ENCODE assay signal across 8 mouse cellular contexts in the genomic region with DNA sequence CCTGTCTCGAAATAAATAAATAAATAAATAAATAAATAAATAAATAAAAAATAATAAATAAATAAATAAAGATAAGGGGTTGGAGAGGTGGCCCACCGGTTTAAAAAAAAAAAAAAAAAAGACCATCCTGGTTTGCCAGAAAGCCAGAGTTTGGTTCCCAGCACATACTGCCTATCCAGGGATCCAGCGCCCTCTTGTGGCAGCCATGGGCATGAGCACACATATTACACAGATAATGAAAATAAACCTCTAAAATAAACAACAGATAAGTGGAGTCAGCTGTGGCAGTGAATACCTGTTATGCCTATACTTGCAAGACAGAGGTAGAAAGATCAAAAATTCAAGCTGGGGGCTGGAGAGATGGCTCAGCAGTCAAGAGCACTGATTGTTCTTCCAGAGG. TPM values are rescaled to one million over a fixed set of nuclear protein-coding genes. Genes with fewer than 3 reads are reported as not detected.
DNase-seq lines count a peak whose midpoint lies in the region; ATAC-seq and TF ChIP-seq lines count a peak whose summit lies in the region.

No protein-coding gene starts in this region.

- H3K9me3 ChIP-seq in heart, embryonic 15.5 days (replicated peaks) = no peaks in the 10 kb centered on the region
- H3K9me3 ChIP-seq in heart, embryonic 12.5 days (replicated peaks) = no peaks in the 10 kb centered on the region
- H3K9me3 ChIP-seq in liver, postnatal 0 days (ENCODE audit: low read length) = no peaks in the 10 kb centered on the region

- no peak overlapping the region for H3K4me3 ChIP-seq in heart, embryonic 15.5 days
- no peak overlapping the region for H3K4me3 ChIP-seq in heart, embryonic 12.5 days
- H3K4me3 ChIP-seq in thymus, adult 2 months (ENCODE audit: control insufficient read depth, insufficient read depth, low read length) = no peak overlapping the region
- no peak overlapping the region for H3K4me3 ChIP-seq in liver, postnatal 0 days (ENCODE audit: low read depth, low read length)

- no peaks in the 10 kb centered on the region for H3K27me3 ChIP-seq in heart, embryonic 15.5 days
- 0 out of 2 replicates have a peak, but pooled peaks cover 9% of the 10 kb centered on the region for H3K27me3 ChIP-seq in heart, embryonic 12.5 days (replicated peaks)
- H3K27me3 ChIP-seq in thymus, adult 2 months (ENCODE audit: control insufficient read depth, insufficient read depth, low read length) = no peaks in the 10 kb centered on the region
- peaks cover 31% of the 10 kb centered on the region for H3K27me3 ChIP-seq in liver, postnatal 0 days (ENCODE audit: insufficient read depth, low read length)

- no peak for TF ChIP-seq CTCF in thymus, adult 2 months (IDR thresholded peaks at IDR 0.05; ENCODE audit: borderline replicate concordance, control insufficient read depth, extremely low read depth, insufficient read depth, low read length, poor library complexity)
- TF ChIP-seq CTCF in liver, postnatal 0 days (IDR thresholded peaks at IDR 0.05; ENCODE audit: low read depth) = peak; percentile 86

- H3K36me3 ChIP-seq in heart, embryonic 15.5 days = no peaks in the 10 kb centered on the region
- H3K36me3 ChIP-seq in heart, embryonic 12.5 days = no peaks in the 10 kb centered on the region
- peaks cover 5% of the 10 kb centered on the region; the same call in 1 of the 2 replicates for H3K36me3 ChIP-seq in thymus, adult 2 months (ENCODE audit: control insufficient read depth, insufficient read depth, low read length)
- no peaks in the 10 kb centered on the region for H3K36me3 ChIP-seq in liver, postnatal 0 days (replicated peaks; ENCODE audit: insufficient read depth, low read length)

- TF ChIP-seq POLR2A in thymus, adult 2 months (IDR thresholded peaks at IDR 0.05; ENCODE audit: control insufficient read depth, extremely low read depth, insufficient read depth, low read length, poor library complexity) = no peak

- peak; percentile 65 for DNase-seq in thymus, adult 2 months
- DNase-seq in thymus, adult 18-20 months = no peak
- DNase-seq in embryo, embryonic 11 days = peak; percentile 77
- peak; percentile 76 for DNase-seq in liver, postnatal 0 days
- peak; percentile 72 for DNase-seq in thymus, postnatal 25 days
- no peak for DNase-seq in layer of hippocampus, adult 18-20 months (ENCODE audit: low spot score in 2 of 2)

- no peak overlapping the region for H3K9ac ChIP-seq in heart, embryonic 15.5 days
- H3K9ac ChIP-seq in heart, embryonic 12.5 days = no peak overlapping the region
- H3K9ac ChIP-seq in liver, postnatal 0 days (replicated peaks) = no peak overlapping the region

- no peak for TF ChIP-seq EP300 in liver, postnatal 0 days (IDR thresholded peaks at IDR 0.05; ENCODE audit: low read depth)

- ATAC-seq in heart, embryonic 15.5 days (replicated peaks; ENCODE audit: insufficient number of reproducible peaks, insufficient read depth, low FRiP score, low read depth) = no peak
- ATAC-seq in heart, embryonic 12.5 days (ENCODE audit: insufficient number of reproducible peaks, low FRiP score) = no peak
- ATAC-seq in liver, postnatal 0 days = no peak

- H3K27ac ChIP-seq in heart, embryonic 15.5 days = 0 out of 2 replicates have a peak overlapping the region, but pooled peaks have one; percentile 9
- no peak overlapping the region for H3K27ac ChIP-seq in heart, embryonic 12.5 days (ENCODE audit: poor library complexity, severe bottlenecking)
- H3K27ac ChIP-seq in thymus, adult 2 months (ENCODE audit: control insufficient read depth, insufficient read depth, low read length) = no peak overlapping the region
- no peak overlapping the region for H3K27ac ChIP-seq in liver, postnatal 0 days (ENCODE audit: low read depth)

- WGBS in heart, embryonic 15.5 days = 31% methylated on average over 3 of the region's 3 CpGs
- 39% methylated on average over 3 of the region's 3 CpGs for WGBS in heart, embryonic 12.5 days
- 42% methylated on average over 3 of the region's 3 CpGs for WGBS in thymus, adult 2 months
- WGBS in liver, postnatal 0 days (ENCODE audit: insufficient replicate concordance) = 41% methylated on average over 3 of the region's 3 CpGs

- H3K4me2 ChIP-seq in heart, embryonic 15.5 days = no peak overlapping the region
- no peak overlapping the region for H3K4me2 ChIP-seq in heart, embryonic 12.5 days
- H3K4me2 ChIP-seq in liver, postnatal 0 days (ENCODE audit: low read depth, low read length) = no peak overlapping the region

- peaks cover 32% of the 10 kb centered on the region for H3K4me1 ChIP-seq in heart, embryonic 15.5 days (replicated peaks)
- H3K4me1 ChIP-seq in heart, embryonic 12.5 days (replicated peaks) = peaks cover 43% of the 10 kb centered on the region
- peaks cover 33% of the 10 kb centered on the region for H3K4me1 ChIP-seq in thymus, adult 2 months (replicated peaks; ENCODE audit: control insufficient read depth, insufficient read depth, low read length)
- H3K4me1 ChIP-seq in liver, postnatal 0 days (ENCODE audit: insufficient read depth) = peaks cover 17% of the 10 kb centered on the region

RNA-seq across cellular contexts. Expression of gene Id3, which starts 6.4 kb away (rescaled TPM):
- 261 and 294 TPM in 2 replicates for polyA plus RNA-seq in heart, embryonic 15.5 days (2015; fragmentation: Nextera tagmentation; extraction: Ambion mirVana)
- polyA plus RNA-seq in heart, embryonic 12.5 days (2016; fragmentation: Nextera tagmentation; extraction: Ambion mirVana) = 320 and 321 TPM in 2 replicates
- 312 and 357 TPM in 2 replicates for polyA plus RNA-seq in thymus, adult 2 months (2012; rRNA removed)
- 77.3 and 79.1 TPM in 2 replicates for polyA plus RNA-seq in liver, postnatal 0 days (2015; fragmentation: Nextera tagmentation; extraction: Ambion mirVana)
- 10 to 100 TPM; 30.0 to 35.1 TPM for total RNA-seq in layer of hippocampus, adult 18-20 months (2021)

RNA-seq across cellular contexts. Expression of gene E2f2, which starts 22.5 kb away (rescaled TPM):
- 7.8 and 9.6 TPM in 2 replicates for polyA plus RNA-seq in heart, embryonic 15.5 days (2015; fragmentation: Nextera tagmentation; extraction: Ambion mirVana)
- 8.1 and 9.3 TPM in 2 replicates for polyA plus RNA-seq in heart, embryonic 12.5 days (2016; fragmentation: Nextera tagmentation; extraction: Ambion mirVana)
- polyA plus RNA-seq in thymus, adult 2 months (2012; rRNA removed) = 164 and 208 TPM in 2 replicates
- 48.6 and 50.2 TPM in 2 replicates for polyA plus RNA-seq in liver, postnatal 0 days (2015; fragmentation: Nextera tagmentation; extraction: Ambion mirVana)
- under 1 TPM; 0.36 to 0.84 TPM for total RNA-seq in layer of hippocampus, adult 18-20 months (2021)

RNA-seq across cellular contexts. Expression of gene Asap3, which starts 56.4 kb away (rescaled TPM):
- 2.6 and 4.8 TPM in 2 replicates for polyA plus RNA-seq in heart, embryonic 15.5 days (2015; fragmentation: Nextera tagmentation; extraction: Ambion mirVana)
- 2.9 and 3.4 TPM in 2 replicates for polyA plus RNA-seq in heart, embryonic 12.5 days (2016; fragmentation: Nextera tagmentation; extraction: Ambion mirVana)
- 4.1 and 4.4 TPM in 2 replicates for polyA plus RNA-seq in thymus, adult 2 months (2012; rRNA removed)
- 4.5 and 4.8 TPM in 2 replicates for polyA plus RNA-seq in liver, postnatal 0 days (2015; fragmentation: Nextera tagmentation; extraction: Ambion mirVana)
- total RNA-seq in layer of hippocampus, adult 18-20 months (2021) = 1 to 10 TPM; 2.2 to 2.6 TPM

Comparison
In these comparisons a context has a peak if more than half of its experiments do, and no peak if none do; other contexts are left out.
1. DNase-seq: peak in thymus, adult 2 months (single experiment), embryo, embryonic 11 days (single experiment), liver, postnatal 0 days (single experiment) and thymus, postnatal 25 days (single experiment); none in thymus, adult 18-20 months (0 of 2) and layer of hippocampus, adult 18-20 months (0 of 2).